Mouse (Mus musculus) forebrain, embryonic 16.5 days (tissue): ENCODE data around the gene Proser2. TPM values are rescaled to one million over a fixed set of nuclear protein-coding genes. Genes with fewer than 3 reads are reported as not detected.

Experiments used
- ATAC-seq: fragments of 200-750 bp; cut with Nextera tagmentation; 2 replicates; pipeline ENCODE4 v1.8.0; 2017; ENCODE audit warnings: mild to moderate bottlenecking, moderate library complexity
- H3K27ac ChIP-seq: fragments of 300-500 bp; sonication (generic); 2 replicates; pipeline ENCODE4 v1.5.1; 2014; ENCODE audit warnings: low read length, control low read depth
- H3K27me3 ChIP-seq: fragments of 300-500 bp; sonication (generic); replicated peaks from 2 replicates; pipeline ENCODE4 v1.6.1; 2014; ENCODE audit warnings: low read length; ENCODE audit not compliant: control insufficient read depth, insufficient read depth
- H3K36me3 ChIP-seq: fragments of 300-500 bp; sonication (generic); 2 replicates; pipeline ENCODE4 v1.6.1; 2014; ENCODE audit not compliant: control insufficient read depth, insufficient read depth
- H3K4me1 ChIP-seq: fragments of 300-500 bp; sonication (generic); replicated peaks from 2 replicates; pipeline ENCODE4 v1.6.1; 2014; ENCODE audit warnings: low read length; ENCODE audit not compliant: control insufficient read depth, insufficient read depth
- H3K4me2 ChIP-seq: fragments of 300-500 bp; sonication (generic); 2 replicates; pipeline ENCODE4 v1.6.1; 2014; ENCODE audit warnings: mild to moderate bottlenecking, low read length, control low read depth
- H3K4me3 ChIP-seq: fragments of 300-500 bp; sonication (generic); replicated peaks from 2 replicates; pipeline ENCODE4 v1.5.1; 2014; ENCODE audit warnings: mild to moderate bottlenecking, low read length, control low read depth
- H3K9ac ChIP-seq: fragments of 300-500 bp; sonication (generic); replicated peaks from 2 replicates; pipeline ENCODE4 v1.6.1; 2014; ENCODE audit warnings: low read depth, low read length, control low read depth
- H3K9me3 ChIP-seq: fragments of 300-500 bp; sonication (generic); 2 replicates; pipeline ENCODE4 v1.6.1; 2016; ENCODE audit warnings: low read length; ENCODE audit not compliant: control insufficient read depth
- WGBS: fragments of 180-500 bp; shearing (Covaris S2); extraction: QIAGEN DNeasy Blood & Tissue Kit; methylation state at CpG from one replicate; pipeline ENCODE4 v1.1.7; 2014; 5-methylcytosine and 5-hydroxymethylcytosine counted together
- polyA plus RNA-seq: library from polyadenylated mRNA; unstranded; fragments of >200 nt; fragmentation: Nextera tagmentation; extraction: Ambion mirVana; gene quantifications from 2 replicates; pipeline ENCODE4 v1.2.1, GENCODE M21; 2015

Gene Proser2
- polyA plus RNA-seq, 1 experiment from 2014 or later, result 4.0 TPM

- WGBS, result 66% methylated on average over 6 of the region's 6 CpGs
- H3K9me3 ChIP-seq, result no peaks in the 10 kb centered on the region
- H3K4me3 ChIP-seq, result no peak overlapping the region
- H3K27me3 ChIP-seq, result no peaks in the 10 kb centered on the region
- H3K27ac ChIP-seq, result no peak overlapping the region
- H3K9ac ChIP-seq, result no peak overlapping the region
- no peak overlapping the region for H3K4me2 ChIP-seq
- ATAC-seq, result no peak
- H3K4me1 ChIP-seq, result no peaks in the 10 kb centered on the region
- H3K36me3 ChIP-seq, result no peaks in the 10 kb centered on the region
Measured at GRCm38 (mm10) chr2:6162366-6163040, 32.5 kb upstream of the Proser2 start.

- no peak overlapping the region for H3K4me3 ChIP-seq
- no peaks in the 10 kb centered on the region for H3K4me1 ChIP-seq
- WGBS, result 54% methylated on average over 2 of the region's 2 CpGs
- no peaks in the 10 kb centered on the region for H3K27me3 ChIP-seq
- no peaks in the 10 kb centered on the region for H3K36me3 ChIP-seq
- no peak overlapping the region for H3K9ac ChIP-seq
- H3K9me3 ChIP-seq, result no peaks in the 10 kb centered on the region
- H3K4me2 ChIP-seq, result no peak overlapping the region
- H3K27ac ChIP-seq, result no peak overlapping the region
- no peak for ATAC-seq
Measured at GRCm38 (mm10) chr2:6159735-6160134, 29.7 kb upstream of the Proser2 start.

- no peaks in the 10 kb centered on the region for H3K4me1 ChIP-seq
- H3K9me3 ChIP-seq, result no peaks in the 10 kb centered on the region
- H3K27ac ChIP-seq, result no peak overlapping the region
- H3K27me3 ChIP-seq, result no peaks in the 10 kb centered on the region
- 92% methylated on average over 9 of the region's 9 CpGs for WGBS
- H3K4me2 ChIP-seq, result no peak overlapping the region
- no peaks in the 10 kb centered on the region for H3K36me3 ChIP-seq
- H3K9ac ChIP-seq, result no peak overlapping the region
- H3K4me3 ChIP-seq, result no peak overlapping the region
- ATAC-seq, result no peak
Measured at GRCm38 (mm10) chr2:6159219-6159618, 29.2 kb upstream of the Proser2 start.

- Histone ChIP-seq H3K27ac (no peak overlapping the region), H3K4me3 (no peak overlapping the region), H3K27me3 (no peaks in the 10 kb centered on the region), H3K9me3 (no peaks in the 10 kb centered on the region), H3K4me2 (no peak overlapping the region), H3K36me3 (no peaks in the 10 kb centered on the region), H3K9ac (no peak overlapping the region), H3K4me1 (no peaks in the 10 kb centered on the region)
- 95% methylated on average over 7 of the region's 7 CpGs for WGBS
- no peak for ATAC-seq
Measured at GRCm38 (mm10) chr2:6157635-6158034, 27.6 kb upstream of the Proser2 start.

- no peak overlapping the region for H3K4me3 ChIP-seq
- no peaks in the 10 kb centered on the region for H3K36me3 ChIP-seq
- H3K9me3 ChIP-seq, result no peaks in the 10 kb centered on the region
- ATAC-seq, result no peak
- H3K4me1 ChIP-seq, result no peaks in the 10 kb centered on the region
- no peaks in the 10 kb centered on the region for H3K27me3 ChIP-seq
- H3K4me2 ChIP-seq, result no peak overlapping the region
- no peak overlapping the region for H3K9ac ChIP-seq
- H3K27ac ChIP-seq, result no peak overlapping the region
- WGBS, result 92% methylated on average over 4 of the region's 4 CpGs
Measured at GRCm38 (mm10) chr2:6157208-6157607, 27.2 kb upstream of the Proser2 start.

- no peak overlapping the region for H3K27ac ChIP-seq
- no peak overlapping the region for H3K4me3 ChIP-seq
- no peak for ATAC-seq
- WGBS, result 93% methylated on average over 5 of the region's 5 CpGs
- H3K36me3 ChIP-seq, result no peaks in the 10 kb centered on the region
- no peak overlapping the region for H3K4me2 ChIP-seq
- no peaks in the 10 kb centered on the region for H3K4me1 ChIP-seq
- H3K9me3 ChIP-seq, result no peaks in the 10 kb centered on the region
- no peaks in the 10 kb centered on the region for H3K27me3 ChIP-seq
- H3K9ac ChIP-seq, result no peak overlapping the region
Measured at GRCm38 (mm10) chr2:6149801-6150200, 19.8 kb upstream of the Proser2 start.

- WGBS, result 87% methylated on average over 7 of the region's 7 CpGs
- H3K9me3 ChIP-seq, result no peaks in the 10 kb centered on the region
Measured at GRCm38 (mm10) chr2:6146901-6147300, 16.9 kb upstream of the Proser2 start.

GRCm38 (mm10) chr2:6146257-6146656 is 16.2 kb upstream of the Proser2 start:
- H3K4me3 ChIP-seq, result no peak overlapping the region
- H3K9ac ChIP-seq, result no peak overlapping the region
- 79% methylated on average over 4 of the region's 4 CpGs for WGBS

More at GRCm38 (mm10) chr2:6146901-6147300, 16.9 kb upstream of the Proser2 start:
- H3K9ac ChIP-seq, result no peak overlapping the region
- no peaks in the 10 kb centered on the region for H3K4me1 ChIP-seq
- H3K27ac ChIP-seq, result no peak overlapping the region
- no peak overlapping the region for H3K4me2 ChIP-seq
- no peak for ATAC-seq
- no peak overlapping the region for H3K4me3 ChIP-seq
- H3K36me3 ChIP-seq, result no peaks in the 10 kb centered on the region
- no peaks in the 10 kb centered on the region for H3K27me3 ChIP-seq

GRCm38 (mm10) chr2:6145611-6146010 is 15.6 kb upstream of the Proser2 start:
- ATAC-seq, result no peak
- no peaks in the 10 kb centered on the region for H3K27me3 ChIP-seq
- WGBS, result 79% methylated on average over 10 of the region's 10 CpGs

More at GRCm38 (mm10) chr2:6146257-6146656, 16.2 kb upstream of the Proser2 start:
- Histone ChIP-seq H3K27ac (no peak overlapping the region), H3K9me3 (no peaks in the 10 kb centered on the region), H3K4me1 (no peaks in the 10 kb centered on the region), H3K4me2 (no peak overlapping the region), H3K36me3 (no peaks in the 10 kb centered on the region), H3K27me3 (no peaks in the 10 kb centered on the region)
- ATAC-seq, result no peak

More at GRCm38 (mm10) chr2:6145611-6146010, 15.6 kb upstream of the Proser2 start:
- Histone ChIP-seq H3K4me3 (no peak overlapping the region), H3K4me1 (no peaks in the 10 kb centered on the region), H3K4me2 (no peak overlapping the region), H3K9ac (no peak overlapping the region), H3K9me3 (no peaks in the 10 kb centered on the region), H3K27ac (no peak overlapping the region), H3K36me3 (no peaks in the 10 kb centered on the region)
